Mouse (Mus musculus): Measurements from ENCODE around the gene Lrrc61. TPM values are rescaled to one million over a fixed set of nuclear protein-coding genes. Genes with fewer than 3 reads are reported as not detected.

Gene Lrrc61
- total RNA-seq, 2 experiments from 2014 or later: 12.4 to 16.7 TPM

DNA sequence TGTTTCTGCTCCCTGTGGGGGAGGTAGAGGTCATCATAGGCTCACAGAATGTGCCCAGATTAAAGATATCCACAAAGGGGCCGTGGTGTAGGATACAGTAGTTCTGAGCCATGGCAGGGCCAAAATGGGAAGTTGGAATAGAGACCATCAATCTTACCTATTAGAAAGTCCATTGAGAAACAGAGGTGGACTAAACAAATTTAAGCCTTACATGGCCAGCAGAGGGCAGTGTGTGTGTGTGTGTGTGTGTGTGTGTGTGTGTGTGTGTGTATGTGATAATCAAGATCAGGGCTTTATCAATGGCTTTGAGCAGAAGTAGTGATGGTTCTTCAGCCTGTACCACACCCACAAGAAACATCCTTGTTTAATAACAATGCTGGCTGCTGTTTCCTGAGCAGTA lies 8.3 kb upstream of the Lrrc61 start:
- peak; percentile 30 to 60 for DNase-seq
- intact Hi-C loops (cut with DNase I): loop anchor here (2.0 kb wide), 1 partner anchor 37 kb away; no protein-coding TSS in a partner anchor

DNA sequence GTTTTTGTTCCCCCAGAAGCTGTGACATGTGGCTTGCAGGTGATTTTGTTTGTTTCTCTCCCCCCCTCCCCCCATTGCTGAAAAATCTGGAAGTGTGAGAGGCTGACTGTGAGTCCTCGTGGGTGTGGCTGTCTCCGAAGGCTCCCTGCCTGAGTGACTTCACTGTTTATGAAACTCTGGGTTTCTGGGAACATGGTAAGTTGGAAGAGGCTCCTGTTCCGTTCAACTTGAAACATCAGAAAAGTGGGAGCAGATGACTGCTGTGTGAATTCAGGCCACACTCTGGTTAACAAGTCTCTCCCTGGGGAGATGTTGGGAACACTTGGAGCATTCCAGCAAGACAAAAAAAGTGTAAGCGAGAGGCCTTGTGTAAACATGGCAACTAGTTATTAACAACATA lies 7.7 kb upstream of the Lrrc61 start:
- peak in 1 of 2 experiments; percentile 45 for DNase-seq
- intact Hi-C loops (cut with DNase I): loop anchor here (2.0 kb wide), 1 partner anchor 36 kb away; no protein-coding TSS in a partner anchor

- DNase-seq: no peak
- intact Hi-C loops (cut with DNase I): no loop called here
Observed at GRCm38 (mm10) chr6:48548314-48548713, 6.3 kb upstream of the Lrrc61 start.

GRCm38 (mm10) chr6:48552918-48553317 lies 1.7 kb upstream of the Lrrc61 start:
- intact Hi-C loops (cut with DNase I): no loop called here
- no peak for DNase-seq

DNA sequence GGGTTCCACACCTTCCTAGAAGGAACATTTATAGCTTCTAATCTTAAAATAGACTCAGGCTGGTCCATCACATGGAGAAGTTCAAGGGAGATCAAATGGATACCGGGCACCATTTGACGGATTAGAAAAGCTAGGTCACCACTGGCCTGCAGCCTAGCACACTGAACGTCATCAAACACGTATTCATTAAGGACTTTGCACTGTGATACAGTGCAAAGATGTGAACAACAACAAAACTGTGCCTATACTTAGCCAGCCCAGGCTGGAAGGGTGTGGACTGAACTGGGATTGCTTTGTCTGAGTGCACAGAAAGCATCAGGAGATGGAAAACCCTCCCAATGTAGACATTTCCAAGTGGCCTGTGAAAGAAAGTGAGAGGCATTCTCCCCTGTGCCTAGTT lies 777 bp upstream of the Lrrc61 start:
- no peak for DNase-seq
- intact Hi-C loops (cut with DNase I): no loop called here

- peak; percentile 77 to 78 for DNase-seq
- intact Hi-C loops (cut with DNase I): no loop called here
Observed at GRCm38 (mm10) chr6:48555104-48555890, 701 bp downstream of the Lrrc61 start.

DNA sequence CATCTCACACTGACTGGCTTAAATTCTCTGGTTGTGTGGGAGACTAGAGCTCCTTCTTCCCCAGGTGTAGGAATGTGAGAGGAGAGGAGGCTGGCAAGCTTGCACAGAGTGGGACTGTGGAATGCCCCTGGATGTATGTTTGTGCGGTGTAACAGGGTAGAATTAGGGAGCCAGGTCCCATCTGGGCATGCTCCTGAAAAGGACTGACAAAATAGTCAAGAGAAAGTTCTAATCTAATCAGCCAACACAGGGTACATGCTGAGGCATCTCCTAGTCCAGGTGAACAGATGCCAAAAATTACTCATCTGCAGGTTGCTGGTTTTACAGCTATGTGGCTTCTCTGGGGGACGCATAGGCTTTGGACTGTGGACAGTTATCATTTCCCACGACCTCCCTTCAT lies 1.4 kb downstream of the Lrrc61 start:
- no peak for DNase-seq
- intact Hi-C loops (cut with DNase I): no loop called here

GRCm38 (mm10) chr6:48565693-48566310 lies 11.2 kb downstream of the Lrrc61 start:
- no peak for DNase-seq
- intact Hi-C loops (cut with DNase I): no loop called here

DNA sequence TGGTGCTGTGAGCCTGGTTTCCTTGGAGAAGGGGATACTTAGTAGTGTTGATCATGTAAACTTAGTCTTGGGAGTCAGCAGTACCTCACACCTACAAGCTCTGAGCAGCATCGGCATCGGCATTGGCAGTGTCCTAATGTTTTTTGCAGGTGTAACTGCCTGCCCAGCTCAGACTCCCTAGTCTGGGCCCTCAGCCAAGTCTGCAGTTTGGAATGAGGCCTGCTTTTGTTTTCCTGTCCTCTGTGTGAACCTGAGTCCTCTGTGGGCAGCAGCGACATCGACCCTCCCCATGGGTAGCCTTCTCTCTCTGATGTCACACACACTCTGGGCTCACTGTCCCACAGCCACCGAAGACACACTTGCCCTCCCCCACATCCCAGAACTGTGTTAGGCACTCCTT lies 11.7 kb downstream of the Lrrc61 start:
- peak; percentile 85 to 86 for DNase-seq
- intact Hi-C loops (cut with DNase I): no loop called here

GRCm38 (mm10) chr6:48568036-48568984 lies 13.7 kb downstream of the Lrrc61 start:
- DNase-seq: peak; percentile 74
- intact Hi-C loops (cut with DNase I): no loop called here

GRCm38 (mm10) chr6:48569065-48569807 lies 14.6 kb downstream of the Lrrc61 start:
- peak in 1 of 2 experiments; percentile 35 for DNase-seq
- intact Hi-C loops (cut with DNase I): no loop called here

GRCm38 (mm10) chr6:48572014-48572413 lies 17.4 kb downstream of the Lrrc61 start:
- no peak for DNase-seq
- intact Hi-C loops (cut with DNase I): no loop called here

DNA sequence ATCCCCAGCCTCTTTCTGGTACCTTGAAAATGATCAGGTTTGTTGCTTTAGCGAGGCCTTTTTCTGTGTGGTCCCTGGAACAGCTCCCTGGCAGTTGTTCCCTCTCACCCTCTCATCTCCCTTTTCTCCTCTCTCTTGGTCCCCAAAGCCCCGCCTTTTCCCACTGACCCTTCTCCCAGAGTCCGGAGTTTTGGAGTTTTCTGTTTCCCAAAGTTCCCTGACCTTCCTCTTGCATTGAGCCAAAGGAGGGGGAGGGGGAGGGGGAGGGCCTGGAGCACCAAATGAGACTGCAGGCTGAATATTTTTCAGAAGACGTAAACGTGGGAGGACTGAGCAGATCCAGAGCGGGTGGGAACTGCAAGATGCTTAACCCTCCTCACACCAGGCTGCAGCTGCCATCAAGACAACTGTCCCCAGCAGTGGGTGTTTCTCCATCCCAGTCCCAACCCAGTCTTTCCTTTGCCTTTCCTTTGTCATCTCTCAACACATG lies 18.0 kb downstream of the Lrrc61 start, which contains the start of gene Rarres2:
Gene Rarres2, minus strand, starts transcription at position 218 of the 490 bp plus-strand sequence.
- DNase-seq: peak; percentile 73 to 74
- intact Hi-C loops (cut with DNase I): no loop called here

- intact Hi-C loops (cut with DNase I): no loop called here
- peak; percentile 52 to 59 for DNase-seq
Observed at GRCm38 (mm10) chr6:48573280-48573679, 18.7 kb downstream of the Lrrc61 start.

GRCm38 (mm10) chr6:48573981-48574380 lies 19.4 kb downstream of the Lrrc61 start:
- no peak for DNase-seq
- intact Hi-C loops (cut with DNase I): no loop called here

DNA sequence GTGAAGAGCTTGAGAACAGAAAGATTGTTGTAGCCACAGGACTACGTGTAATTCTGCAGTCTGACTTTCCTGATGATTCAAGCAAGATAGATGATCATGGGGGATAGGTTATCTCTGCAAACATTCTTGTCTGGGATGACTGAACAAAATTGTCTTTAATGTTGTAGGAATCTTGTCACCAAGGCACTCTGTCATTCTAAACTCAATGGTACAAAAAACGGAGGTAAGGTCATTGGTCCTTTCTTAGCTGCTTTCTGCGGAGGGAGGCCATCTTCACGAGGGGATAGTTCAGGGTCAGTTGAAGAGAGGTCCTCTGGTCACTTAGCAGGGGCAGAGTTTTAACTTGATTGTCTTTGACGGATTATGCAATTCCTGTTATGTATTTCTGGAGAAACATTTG lies 24.1 kb downstream of the Lrrc61 start:
- no peak for DNase-seq
- intact Hi-C loops (cut with DNase I): no loop called here

DNA sequence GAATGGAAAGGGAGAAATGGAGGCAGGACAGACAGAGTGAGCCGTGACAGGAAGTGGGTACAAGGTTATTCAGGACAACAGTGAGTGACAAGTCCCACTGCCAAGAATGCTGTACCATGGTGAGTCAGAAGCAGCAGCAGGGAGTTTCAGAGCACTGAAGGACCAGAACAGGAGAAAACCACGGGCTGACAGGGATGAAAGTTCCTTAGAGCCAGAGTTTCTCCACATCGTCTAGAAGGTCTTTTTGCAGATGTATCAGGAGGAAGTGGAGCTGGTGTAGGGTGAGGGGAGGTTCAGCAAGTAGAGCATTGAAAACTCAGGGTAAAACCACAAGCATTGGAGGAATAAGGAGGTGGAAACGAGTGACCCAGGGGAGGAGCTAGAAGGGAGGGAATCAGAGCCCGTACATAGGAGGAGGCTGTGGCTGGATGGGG lies 24.6 kb downstream of the Lrrc61 start:
- intact Hi-C loops (cut with DNase I): no loop called here
- peak; percentile 43 to 54 for DNase-seq

DNA sequence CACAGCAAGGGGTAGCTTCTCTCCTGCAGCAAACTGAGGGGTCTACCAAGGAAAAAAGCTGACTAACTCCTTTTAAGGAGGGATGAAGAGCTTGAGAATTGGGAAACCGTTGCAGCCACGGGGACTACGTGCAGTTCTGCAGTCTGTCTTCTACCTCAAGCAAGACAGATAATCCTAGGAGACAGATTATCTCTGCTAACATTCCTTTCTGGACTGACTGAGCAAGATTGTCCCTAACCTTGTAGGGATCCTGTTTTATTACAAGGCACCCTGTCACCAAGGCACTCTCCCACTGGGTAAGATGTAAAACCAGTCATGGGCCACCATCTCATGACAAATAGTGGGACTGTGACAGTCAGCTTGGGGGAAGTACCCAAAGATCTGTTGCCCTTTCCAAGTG lies 26.7 kb downstream of the Lrrc61 start:
- no peak for DNase-seq
- intact Hi-C loops (cut with DNase I): loop anchor here (5.0 kb wide), 1 partner anchor 191 kb away; the partner anchor contains the start of gene Gimap3

- intact Hi-C loops (cut with DNase I): loop anchor here (2.0 to 5.0 kb wide), 3 partner anchors 35 to 190 kb away; partner anchors contain the start of gene Gimap3
- DNase-seq: peak; percentile 48 to 74
Observed at GRCm38 (mm10) chr6:48582037-48582436, 27.4 kb downstream of the Lrrc61 start.
